8 mouse cellular contexts compared by ENCODE assay signal in the genomic region with DNA sequence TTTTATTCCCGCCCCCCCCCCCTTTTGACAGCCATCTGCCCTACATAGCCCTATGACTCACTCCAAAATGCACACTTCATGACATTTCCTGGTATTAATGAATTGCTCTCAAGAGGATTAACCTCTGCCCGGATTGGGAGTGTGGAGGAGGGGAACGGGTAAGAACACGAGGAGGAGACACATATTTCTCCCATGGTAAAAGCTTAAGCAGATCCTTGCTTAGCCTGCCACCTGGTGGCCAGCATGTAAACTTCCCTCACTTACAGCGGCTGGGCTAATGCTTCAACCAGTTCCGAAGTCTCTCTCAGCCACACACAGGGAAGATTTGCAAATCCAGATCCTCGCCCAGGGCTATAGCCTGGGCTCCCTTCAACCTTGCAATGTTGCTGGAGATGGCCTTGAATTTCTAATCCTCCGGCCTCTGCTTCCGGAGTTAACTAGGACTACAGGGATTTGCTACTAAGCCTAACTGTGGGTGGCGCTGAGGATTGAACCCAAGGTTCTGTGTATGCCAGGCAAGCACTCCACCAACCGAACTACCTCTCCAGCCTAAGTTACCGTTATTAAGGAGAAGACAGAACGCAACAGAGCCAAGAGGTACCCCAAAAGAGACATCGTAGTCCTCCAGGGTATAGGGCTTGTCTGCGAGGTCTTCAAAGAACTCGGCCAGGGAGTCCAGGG. TPM values are rescaled to one million over a fixed set of nuclear protein-coding genes. Genes with fewer than 3 reads are reported as not detected.
A peak's percentile ranks its signal among the peaks of the same experiment; 100 is the strongest.
DNase-seq lines count a peak whose midpoint lies in the region; ATAC-seq lines count a peak whose summit lies in the region.

No protein-coding gene starts in this region.

- 42% methylated on average over 16 of the region's 16 CpGs for WGBS in lung, embryonic 15.5 days

- H3K4me3 ChIP-seq in lung, embryonic 15.5 days, result 0 out of 2 replicates have a peak overlapping the region, but pooled peaks have one; percentile 4

- peak overlapping the region; percentile 44 for H3K4me2 ChIP-seq in lung, embryonic 15.5 days

- H3K4me1 ChIP-seq in lung, embryonic 15.5 days, result 0 out of 2 replicates have a peak, but pooled peaks cover 5% of the 10 kb centered on the region

- peak; percentile 86 for DNase-seq in Muller cell, postnatal 12 days (ENCODE audit: inconsistent ontology term)
- peak; percentile 68 for DNase-seq in cerebellum, adult 9-10 months
- DNase-seq in layer of hippocampus, adult 9-10 months (ENCODE audit: low spot score), result peak; percentile 48
- peak; percentile 48 for DNase-seq in ovary, postnatal 10 days (ENCODE audit: low spot score)
- DNase-seq in thymus, postnatal 10 days (ENCODE audit: low spot score in 2 of 2), result peak; percentile 24 to 67

- H3K27me3 ChIP-seq in lung, embryonic 15.5 days, result no peaks in the 10 kb centered on the region

- H3K9me3 ChIP-seq in lung, embryonic 15.5 days, result no peaks in the 10 kb centered on the region

- no peak overlapping the region for H3K9ac ChIP-seq in lung, embryonic 15.5 days

- H3K36me3 ChIP-seq in lung, embryonic 15.5 days, result 0 out of 2 replicates have a peak, but pooled peaks cover 3% of the 10 kb centered on the region

- peak; percentile 94 for ATAC-seq in frontal cortex, adult (ENCODE audit: low TSS enrichment)
- ATAC-seq in hematopoietic stem cell, adult 5-6 weeks (replicated peaks in 1 of 2; ENCODE audit: insufficient read depth in 1 of 2, low FRiP score in 2 of 2, low TSS enrichment in 1 of 2, low read depth in 1 of 2, poor library complexity in 2 of 2, severe bottlenecking in 2 of 2), result peak; percentile 88 to 93; a peak in 3 of 4 replicates
- peak; percentile 81 for ATAC-seq in lung, embryonic 15.5 days (ENCODE audit: borderline replicate concordance, extremely low read depth, low FRiP score, low TSS enrichment)

- no peak overlapping the region for H3K27ac ChIP-seq in lung, embryonic 15.5 days

RNA-seq across cellular contexts. Expression of a gene that starts 8.5 kb away (rescaled TPM):
- 27.8 and 29.7 TPM in 2 replicates for total RNA-seq in hematopoietic stem cell, adult 5-6 weeks (2017)
- polyA plus RNA-seq in lung, embryonic 15.5 days (2015; fragmentation: Nextera tagmentation; extraction: Ambion mirVana), result 52.3 and 54.6 TPM in 2 replicates

RNA-seq across cellular contexts. Expression of a gene that starts 47.1 kb away (rescaled TPM):
- 13.5 and 13.7 TPM in 2 replicates for total RNA-seq in hematopoietic stem cell, adult 5-6 weeks (2017)
- 36.6 and 38.6 TPM in 2 replicates for polyA plus RNA-seq in lung, embryonic 15.5 days (2015; fragmentation: Nextera tagmentation; extraction: Ambion mirVana)
